Mouse (Mus musculus): Measurements from ENCODE around the gene Dnpep.

DNA sequence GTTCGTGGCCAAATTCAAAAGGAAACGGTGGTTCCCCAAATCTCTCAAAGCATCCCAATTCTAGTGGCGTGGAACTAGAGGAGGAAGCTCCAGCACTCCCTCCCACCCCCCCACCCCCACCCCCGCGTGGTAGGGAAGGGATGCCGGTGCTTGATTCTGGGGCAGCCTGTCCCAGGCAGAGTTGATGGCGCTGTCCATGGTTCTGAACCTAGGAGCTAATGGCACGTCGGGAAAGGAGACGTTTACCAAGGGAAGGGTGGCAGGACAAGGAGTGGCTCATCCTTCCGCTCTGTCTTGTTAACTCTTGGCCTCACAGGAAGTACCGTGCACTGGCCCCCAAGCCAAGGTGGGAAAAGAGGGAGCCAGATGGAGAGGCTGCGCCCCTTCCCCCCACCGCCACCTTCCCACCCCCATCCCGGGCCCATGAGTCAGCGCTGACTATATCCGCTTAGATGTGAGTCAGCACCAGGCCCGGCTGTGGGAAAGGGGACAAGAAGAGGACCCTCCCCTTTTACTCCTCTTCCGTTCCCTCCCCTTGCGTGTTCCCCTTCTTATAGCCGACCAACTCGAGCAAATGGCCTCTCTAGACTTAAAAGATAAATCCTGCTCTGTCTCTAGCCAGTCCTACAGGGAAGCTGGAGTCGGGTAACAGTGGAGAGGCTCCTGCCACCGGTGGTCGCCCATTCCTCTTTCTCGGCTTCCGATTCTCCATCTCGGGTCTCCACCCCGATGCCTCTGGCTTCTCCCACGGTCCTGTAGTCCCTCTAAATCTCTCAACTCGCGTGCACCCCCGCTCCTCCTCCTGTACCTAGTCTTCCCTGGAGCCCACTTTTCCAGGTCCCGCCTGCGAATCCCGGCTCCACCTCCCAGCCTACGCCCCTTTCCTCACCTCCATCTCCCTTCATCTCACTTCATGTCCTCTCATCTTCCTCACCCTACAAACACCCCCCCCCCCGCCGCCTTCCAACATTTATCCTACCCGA, 54.5 kb downstream of the Dnpep start:
- TF ChIP-seq POLR2A (IDR thresholded peaks at IDR 0.05; ENCODE audit: low read depth, low read length) (no peak), CTCF (IDR thresholded peaks at IDR 0.05; ENCODE audit: extremely low read depth, insufficient read length, insufficient replicate concordance, low read depth, low read length) (no peak)

All from small intestine, adult 2 months (tissue).